Mouse (Mus musculus) testis, adult 2 months (tissue): Measurements from ENCODE around the gene Pax8. TPM values are rescaled to one million over a fixed set of nuclear protein-coding genes. Genes with fewer than 3 reads are reported as not detected.

Experiments used
- H3K27ac ChIP-seq: fragments of 200-500 bp; 2 replicates; pipeline ENCODE4 v1.5.1; 2012; ENCODE audit warnings: low read depth, low read length; ENCODE audit not compliant: control insufficient read depth, insufficient read depth
- H3K27me3 ChIP-seq: fragments of 200-500 bp; 2 replicates; pipeline ENCODE4 v1.6.1; 2012; ENCODE audit warnings: mild to moderate bottlenecking, low read length, moderate library complexity; ENCODE audit not compliant: control insufficient read depth, insufficient read depth
- H3K36me3 ChIP-seq: fragments of 200-500 bp; 2 replicates; pipeline ENCODE4 v1.6.1; 2012; ENCODE audit warnings: mild to moderate bottlenecking, low read length; ENCODE audit not compliant: control insufficient read depth, insufficient read depth
- H3K4me1 ChIP-seq: fragments of 200-500 bp; 2 replicates; pipeline ENCODE4 v1.6.1; 2012; ENCODE audit warnings: low read length; ENCODE audit not compliant: control insufficient read depth, insufficient read depth
- H3K4me3 ChIP-seq: fragments of 200-500 bp; 2 replicates; pipeline ENCODE4 v1.5.1; 2012; ENCODE audit warnings: low read depth, mild to moderate bottlenecking, low read length, moderate library complexity, mixed read lengths; ENCODE audit not compliant: control insufficient read depth
- CTCF ChIP-seq: fragments of 200-500 bp; IDR thresholded peaks from 2 replicates; pipeline ENCODE4 v1.5.1; 2012; ENCODE audit warnings: low read depth, mild to moderate bottlenecking, inconsistent platforms, low read length, moderate library complexity; ENCODE audit not compliant: control insufficient read depth, insufficient read depth, insufficient replicate concordance
- POLR2A ChIP-seq: fragments of 200-500 bp; IDR thresholded peaks from 2 replicates; pipeline ENCODE4 v1.6.1; 2012; ENCODE audit warnings: low read depth, mild to moderate bottlenecking, inconsistent platforms, low read length, moderate library complexity; ENCODE audit not compliant: control insufficient read depth
- polyA plus RNA-seq: library from polyadenylated mRNA; depleted of rRNA; stranded (reverse); fragments of >200 nt; gene quantifications from 2 replicates; pipeline ENCODE4 v1.2.3, GENCODE M21; 2012; rRNA removed

The Pax8 gene
- polyA plus RNA-seq, 1 experiment = 0.12 TPM

GRCm38 (mm10) chr2:24383636-24384035 lies 91.8 kb downstream of the Pax8 start:
- Histone ChIP-seq H3K27ac (no peak overlapping the region), H3K4me1 (peaks cover 2% of the 10 kb centered on the region; the same call in 1 of the 2 replicates), H3K36me3 (no peaks in the 10 kb centered on the region), H3K4me3 (no peak overlapping the region), H3K27me3 (no peaks in the 10 kb centered on the region)
- TF ChIP-seq CTCF = no peak
- TF ChIP-seq POLR2A = no peak

GRCm38 (mm10) chr2:24382456-24383230 lies 92.8 kb downstream of the Pax8 start:
- Histone ChIP-seq H3K36me3 (no peaks in the 10 kb centered on the region), H3K27me3 (no peaks in the 10 kb centered on the region), H3K4me1 (peaks cover 2% of the 10 kb centered on the region; the same call in 1 of the 2 replicates), H3K4me3 (no peak overlapping the region), H3K27ac (no peak overlapping the region)
- TF ChIP-seq POLR2A (no peak), CTCF (no peak)

DNA sequence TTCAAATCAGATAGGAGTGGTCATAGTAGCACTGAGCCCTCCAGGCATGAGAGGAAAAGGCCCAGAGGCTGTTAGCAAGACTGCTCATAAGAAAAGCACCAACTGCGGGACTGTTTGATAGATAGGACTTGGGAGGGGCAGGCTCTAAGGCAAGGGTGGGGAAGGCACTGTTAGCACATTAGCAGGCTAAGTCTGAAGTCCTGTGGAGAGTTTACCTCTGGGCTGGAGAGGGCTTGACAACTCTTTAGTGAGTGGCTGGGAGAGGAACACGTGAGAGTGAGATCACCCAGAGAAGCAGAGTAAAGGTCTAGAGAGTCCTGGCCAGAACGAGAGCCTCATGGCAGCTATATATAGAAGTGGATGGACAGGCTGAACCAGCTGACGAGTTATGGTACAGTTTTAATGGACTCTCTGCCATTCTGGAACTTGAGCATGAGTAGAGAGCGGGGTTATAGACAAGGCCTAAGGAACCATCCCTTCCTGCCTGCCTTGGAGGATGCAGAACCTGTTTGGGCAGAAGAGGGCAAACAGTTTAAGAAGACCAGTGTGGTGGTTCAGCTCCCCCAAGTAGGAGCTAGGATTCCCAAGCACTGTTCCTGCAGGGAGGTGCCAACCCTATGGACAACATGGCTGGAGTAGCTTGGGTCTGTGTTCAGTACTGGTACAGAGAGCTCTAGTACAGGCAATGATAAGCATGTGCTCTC lies 96.5 kb downstream of the Pax8 start:
- H3K4me1 ChIP-seq = no peaks in the 10 kb centered on the region
- no peaks in the 10 kb centered on the region for H3K27me3 ChIP-seq
- no peak for TF ChIP-seq CTCF
- TF ChIP-seq POLR2A = no peak
- H3K4me3 ChIP-seq = no peak overlapping the region
- no peak overlapping the region for H3K27ac ChIP-seq
- H3K36me3 ChIP-seq = no peaks in the 10 kb centered on the region

Other genes with a start within 250 kb of the Pax8 start
- gene Il1f5, start 198.6 kb downstream of the Pax8 start, polyA plus RNA-seq = not detected in 2 replicates
- not detected in 2 replicates for gene Il1f10, start 184.4 kb downstream of the Pax8 start, polyA plus RNA-seq
- gene Il1rn, start 138.7 kb downstream of the Pax8 start, polyA plus RNA-seq = not detected in 2 replicates
- 0.94 and 1.1 TPM in 2 replicates for gene Psd4, start 108.0 kb downstream of the Pax8 start, polyA plus RNA-seq